Mouse (Mus musculus): ENCODE measurements around the gene Lsamp.
A peak's percentile ranks its signal among the peaks of the same experiment; 100 is the strongest.

Lsamp gene

GRCm38 (mm10) chr16:40945834-40946233, 961.7 kb downstream of the Lsamp start:
- DNase-seq (ENCODE audit: low read depth, low spot score) = no peak

- no peak for DNase-seq (ENCODE audit: low read depth, low spot score)
Measured at GRCm38 (mm10) chr16:40948013-40948412, 963.9 kb downstream of the Lsamp start.

GRCm38 (mm10) chr16:40959211-40959610, 975.0 kb downstream of the Lsamp start:
- no peak for DNase-seq (ENCODE audit: low read depth, low spot score)

GRCm38 (mm10) chr16:40960586-40960985, 976.4 kb downstream of the Lsamp start:
- no peak for DNase-seq (ENCODE audit: low read depth, low spot score)

- peak; percentile 82 for DNase-seq (ENCODE audit: low read depth, low spot score)
Measured at GRCm38 (mm10) chr16:40968088-40968860, 984.1 kb downstream of the Lsamp start.

- no peak for DNase-seq (ENCODE audit: low read depth, low spot score)
Measured at GRCm38 (mm10) chr16:40971382-40971781, 987.2 kb downstream of the Lsamp start.

GRCm38 (mm10) chr16:40974084-40974483, 989.9 kb downstream of the Lsamp start:
- DNase-seq (ENCODE audit: low read depth, low spot score) = no peak

GRCm38 (mm10) chr16:40983026-40983425, 998.9 kb downstream of the Lsamp start:
- no peak for DNase-seq (ENCODE audit: low read depth, low spot score)

GRCm38 (mm10) chr16:41007569-41007968, 1023.4 kb downstream of the Lsamp start:
- no peak for DNase-seq (ENCODE audit: low read depth, low spot score)

GRCm38 (mm10) chr16:41034746-41035145, 1050.6 kb downstream of the Lsamp start:
- DNase-seq (ENCODE audit: low read depth, low spot score) = no peak

- DNase-seq (ENCODE audit: low read depth, low spot score) = no peak
Measured at GRCm38 (mm10) chr16:41041686-41042085, 1057.5 kb downstream of the Lsamp start.

GRCm38 (mm10) chr16:41063270-41063857, 1079.2 kb downstream of the Lsamp start:
- DNase-seq (ENCODE audit: low read depth, low spot score) = no peak

GRCm38 (mm10) chr16:41073470-41073869, 1089.3 kb downstream of the Lsamp start:
- no peak for DNase-seq (ENCODE audit: low read depth, low spot score)

GRCm38 (mm10) chr16:41088648-41089047, 1104.5 kb downstream of the Lsamp start:
- no peak for DNase-seq (ENCODE audit: low read depth, low spot score)

GRCm38 (mm10) chr16:41090092-41090491, 1105.9 kb downstream of the Lsamp start:
- no peak for DNase-seq (ENCODE audit: low read depth, low spot score)

- DNase-seq (ENCODE audit: low read depth, low spot score) = no peak
Measured at GRCm38 (mm10) chr16:41091259-41091658, 1107.1 kb downstream of the Lsamp start.

GRCm38 (mm10) chr16:41102805-41103204, 1118.6 kb downstream of the Lsamp start:
- no peak for DNase-seq (ENCODE audit: low read depth, low spot score)

- DNase-seq (ENCODE audit: low read depth, low spot score) = no peak
Measured at GRCm38 (mm10) chr16:41124361-41124760, 1140.2 kb downstream of the Lsamp start.

GRCm38 (mm10) chr16:41125051-41125450, 1140.9 kb downstream of the Lsamp start:
- DNase-seq (ENCODE audit: low read depth, low spot score) = no peak

- no peak for DNase-seq (ENCODE audit: low read depth, low spot score)
Measured at GRCm38 (mm10) chr16:41131053-41131452, 1146.9 kb downstream of the Lsamp start.

- DNase-seq (ENCODE audit: low read depth, low spot score) = no peak
Measured at GRCm38 (mm10) chr16:41172839-41173238, 1188.7 kb downstream of the Lsamp start.

GRCm38 (mm10) chr16:41179557-41179956, 1195.4 kb downstream of the Lsamp start:
- DNase-seq (ENCODE audit: low read depth, low spot score) = no peak

GRCm38 (mm10) chr16:41180867-41181266, 1196.7 kb downstream of the Lsamp start:
- DNase-seq (ENCODE audit: low read depth, low spot score) = no peak

Data from brain, embryonic 18.5 days (tissue).